Mouse (Mus musculus) hindbrain, postnatal 0 days (tissue): ENCODE measurements at regions not wholly inside any gene's neighbourhood (a gene's known extent, or its start where the extent isn't known, plus 50 kb on each side); places are given as distances from the start of the nearest gene placed in this dataset.

Experiments
- ATAC-seq: fragments of 200-750 bp; cut with Nextera tagmentation; 2 replicates; pipeline ENCODE4 v1.8.0; 2017; ENCODE audit warnings: mild to moderate bottlenecking, moderate TSS enrichment, moderate library complexity
- DNase-seq: peaks from one replicate; pipeline ENCODE4 v3.0.0-alpha.2; 2015; ENCODE audit warnings: low spot score
- H3K27ac ChIP-seq: fragments of 300-500 bp; sonication (generic); 2 replicates; pipeline ENCODE4 v1.5.1; 2014; ENCODE audit warnings: mild to moderate bottlenecking
- H3K27me3 ChIP-seq: fragments of 300-500 bp; sonication (generic); 2 replicates; pipeline ENCODE4 v1.6.1; 2014; ENCODE audit warnings: low read length, mixed read lengths; ENCODE audit not compliant: insufficient read depth
- H3K36me3 ChIP-seq: fragments of 300-500 bp; sonication (generic); 2 replicates; pipeline ENCODE4 v1.6.1; 2014; ENCODE audit warnings: low read length, mixed read lengths; ENCODE audit not compliant: insufficient read depth
- H3K4me1 ChIP-seq: fragments of 300-500 bp; sonication (generic); 2 replicates; pipeline ENCODE4 v1.6.1; 2014; ENCODE audit warnings: antibody characterized with exemption, low read length, mixed read lengths; ENCODE audit not compliant: insufficient read depth
- H3K4me2 ChIP-seq: fragments of 300-500 bp; sonication (generic); 2 replicates; pipeline ENCODE4 v1.6.1; 2014; ENCODE audit warnings: low read depth, mild to moderate bottlenecking, low read length, moderate library complexity, mixed read lengths
- H3K4me3 ChIP-seq: fragments of 300-500 bp; sonication (generic); 2 replicates; pipeline ENCODE4 v1.5.1; 2014; ENCODE audit warnings: low read length
- H3K9ac ChIP-seq: fragments of 300-500 bp; sonication (generic); replicated peaks from 2 replicates; pipeline ENCODE4 v1.6.1; 2014; ENCODE audit warnings: mild to moderate bottlenecking, low read length, moderate library complexity, mixed read lengths
- H3K9me3 ChIP-seq: fragments of 300-500 bp; sonication (generic); 2 replicates; pipeline ENCODE4 v1.6.1; 2016; ENCODE audit warnings: low read length, mixed read lengths
- CTCF ChIP-seq: IDR thresholded peaks from 2 replicates; pipeline ENCODE4 v1.5.1; 2016; ENCODE audit warnings: antibody characterized with exemption, control low read depth, low read depth
- WGBS: fragments of 180-500 bp; shearing (Covaris S2); extraction: QIAGEN DNeasy Blood & Tissue Kit; methylation state at CpG from one replicate; pipeline ENCODE4 v1.1.7; 2014; 5-methylcytosine and 5-hydroxymethylcytosine counted together

- Histone ChIP-seq H3K4me1 (no peaks in the 10 kb centered on the region), H3K27ac (no peak overlapping the region), H3K4me3 (no peak overlapping the region), H3K36me3 (no peaks in the 10 kb centered on the region), H3K27me3 (no peaks in the 10 kb centered on the region), H3K4me2 (no peak overlapping the region), H3K9ac (no peak overlapping the region), H3K9me3 (no peaks in the 10 kb centered on the region)
- WGBS, result 52% methylated on average over 3 of the region's 3 CpGs
- no peak for DNase-seq
- TF ChIP-seq CTCF, result no peak
- no peak for ATAC-seq
These were observed 179.5 kb upstream of the Klf3 start for GRCm38 (mm10) chr5:64623653-64624052.

DNA sequence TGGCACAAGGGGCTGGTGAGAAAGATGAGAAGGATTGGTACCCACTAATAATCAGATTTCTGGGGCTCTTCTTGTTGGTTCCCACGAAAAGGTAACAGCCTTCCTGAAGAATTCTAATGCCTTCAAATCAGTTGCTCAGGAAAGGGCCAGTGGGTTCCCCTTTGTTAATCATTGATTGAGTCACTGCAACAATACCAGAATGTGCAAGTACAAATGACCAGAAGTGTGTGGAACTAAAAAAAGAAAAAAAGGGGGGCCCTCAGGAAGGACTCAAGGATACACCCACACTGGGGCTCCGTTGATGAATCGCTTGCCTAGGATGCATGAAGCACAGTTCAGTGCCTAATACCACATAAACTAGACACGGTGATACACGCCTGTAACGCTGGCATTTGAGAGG is 179.0 kb upstream of the Klf3 start:
- 77% methylated on average over 6 of the region's 6 CpGs for WGBS
- Histone ChIP-seq H3K4me1 (no peaks in the 10 kb centered on the region), H3K27me3 (no peaks in the 10 kb centered on the region), H3K4me2 (no peak overlapping the region), H3K36me3 (no peaks in the 10 kb centered on the region), H3K27ac (no peak overlapping the region), H3K4me3 (no peak overlapping the region), H3K9ac (no peak overlapping the region), H3K9me3 (no peaks in the 10 kb centered on the region)
- no peak for DNase-seq
- no peak for TF ChIP-seq CTCF
- no peak for ATAC-seq

DNA sequence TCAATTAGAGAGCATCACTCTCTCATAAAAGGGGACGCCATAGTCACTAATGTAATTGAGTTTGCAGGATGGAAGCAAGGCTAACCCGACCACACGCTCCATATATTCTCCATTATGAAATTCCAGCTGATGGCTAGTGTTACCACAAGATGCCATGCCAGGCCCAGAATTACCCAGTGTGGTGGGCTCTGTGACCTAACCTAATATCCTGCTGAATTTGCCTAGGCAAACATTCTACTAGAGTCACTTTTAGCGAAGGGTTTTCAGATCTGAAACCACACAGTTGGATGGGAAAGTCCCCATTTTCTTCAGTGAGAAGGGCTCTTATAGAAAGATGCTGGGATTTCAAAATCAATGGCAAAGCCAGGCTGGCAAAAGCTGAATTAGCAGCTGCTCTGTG is 177.8 kb upstream of the Klf3 start:
- Histone ChIP-seq H3K27ac (no peak overlapping the region), H3K36me3 (no peaks in the 10 kb centered on the region), H3K9ac (no peak overlapping the region), H3K4me1 (no peaks in the 10 kb centered on the region), H3K9me3 (no peaks in the 10 kb centered on the region), H3K4me2 (no peak overlapping the region), H3K4me3 (no peak overlapping the region), H3K27me3 (no peaks in the 10 kb centered on the region)
- no peak for ATAC-seq
- 91% methylated on average over 4 of the region's 4 CpGs for WGBS
- no peak for DNase-seq
- no peak for TF ChIP-seq CTCF

DNA sequence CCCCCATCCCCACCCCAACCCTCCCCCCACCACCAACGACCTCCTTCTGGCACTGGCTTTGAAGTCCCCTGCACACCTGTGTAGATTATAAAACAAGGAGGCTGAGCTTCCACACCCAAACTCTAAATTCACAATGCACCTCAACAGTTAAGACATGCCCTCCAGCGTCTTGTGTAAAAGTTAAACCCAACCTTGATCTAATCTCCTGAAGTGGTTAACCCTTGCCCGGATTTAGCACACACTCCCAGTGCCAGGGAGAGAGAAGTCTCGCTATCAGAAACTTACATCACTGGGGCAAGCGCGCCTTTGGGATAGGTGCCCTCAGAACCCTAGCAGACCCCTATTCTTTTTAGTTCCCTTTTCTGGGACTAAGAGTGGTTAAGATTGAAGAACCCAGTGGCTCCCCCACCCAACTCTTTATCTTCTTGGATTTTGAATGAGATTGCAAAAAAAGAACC is 177.3 kb upstream of the Klf3 start:
- ATAC-seq, result no peak
- DNase-seq, result no peak
- Histone ChIP-seq H3K27ac (no peak overlapping the region), H3K4me2 (no peak overlapping the region), H3K36me3 (no peaks in the 10 kb centered on the region), H3K9me3 (no peaks in the 10 kb centered on the region), H3K4me3 (no peak overlapping the region), H3K4me1 (no peaks in the 10 kb centered on the region), H3K9ac (no peak overlapping the region), H3K27me3 (no peaks in the 10 kb centered on the region)
- no peak for TF ChIP-seq CTCF
- WGBS, result 65% methylated on average over 6 of the region's 6 CpGs

DNA sequence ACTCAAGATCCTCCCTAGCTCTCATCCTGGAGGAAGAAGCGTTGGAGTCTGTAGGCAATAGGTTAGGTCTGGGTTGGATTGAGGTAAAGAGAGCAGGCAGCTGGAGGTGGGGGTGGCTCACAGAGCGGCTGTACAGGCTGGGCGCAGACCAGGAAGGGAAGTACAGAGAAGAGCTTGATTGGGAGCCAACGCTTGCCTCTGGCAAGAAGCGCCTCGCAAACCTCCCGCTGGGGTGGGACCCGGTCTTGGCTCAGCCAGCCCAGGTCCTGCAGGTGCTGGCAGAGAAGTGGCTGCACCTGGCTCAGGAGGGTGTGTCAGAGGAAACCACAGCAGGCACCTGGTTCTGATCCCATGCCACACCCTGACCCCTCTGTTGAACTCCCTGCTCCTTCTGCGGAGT is 176.8 kb upstream of the Klf3 start:
- ATAC-seq (0 out of 2 replicates have a peak, but pooled peaks have one; percentile 32), DNase-seq (peak; percentile 14)
- Histone ChIP-seq H3K36me3 (no peaks in the 10 kb centered on the region), H3K4me3 (no peak overlapping the region), H3K27me3 (no peaks in the 10 kb centered on the region), H3K4me1 (no peaks in the 10 kb centered on the region), H3K27ac (no peak overlapping the region), H3K9ac (no peak overlapping the region), H3K9me3 (no peaks in the 10 kb centered on the region), H3K4me2 (no peak overlapping the region)
- no peak for TF ChIP-seq CTCF
- 50% methylated on average over 9 of the region's 9 CpGs for WGBS

GRCm38 (mm10) chr5:64630582-64630981 is 172.6 kb upstream of the Klf3 start:
- H3K36me3 ChIP-seq, result no peaks in the 10 kb centered on the region
- ATAC-seq (no peak), DNase-seq (no peak)
- H3K27me3 ChIP-seq, result no peaks in the 10 kb centered on the region
- 96% methylated on average over 2 of the region's 2 CpGs for WGBS
- no peaks in the 10 kb centered on the region for H3K9me3 ChIP-seq
- no peak overlapping the region for H3K4me3 ChIP-seq
- no peak overlapping the region for H3K9ac ChIP-seq
- H3K27ac ChIP-seq, result no peak overlapping the region
- H3K4me1 ChIP-seq, result no peaks in the 10 kb centered on the region
- no peak for TF ChIP-seq CTCF
- no peak overlapping the region for H3K4me2 ChIP-seq

GRCm38 (mm10) chr5:64632171-64632570 is 171.0 kb upstream of the Klf3 start:
- Histone ChIP-seq H3K9ac (no peak overlapping the region), H3K36me3 (no peaks in the 10 kb centered on the region), H3K9me3 (no peaks in the 10 kb centered on the region), H3K4me1 (no peaks in the 10 kb centered on the region), H3K4me2 (no peak overlapping the region), H3K27me3 (no peaks in the 10 kb centered on the region), H3K27ac (no peak overlapping the region), H3K4me3 (no peak overlapping the region)
- no peak for TF ChIP-seq CTCF
- WGBS, result 90% methylated on average over 5 of the region's 5 CpGs
- ATAC-seq, result no peak
- no peak for DNase-seq
